Mouse (Mus musculus): ENCODE results near the gene Cemip2. TPM values are rescaled to one million over a fixed set of nuclear protein-coding genes. Genes with fewer than 3 reads are reported as not detected.
"Not testable (repeated sequence)": the region's sequence is repeated elsewhere in the genome, so short reads cannot be mapped to it uniquely, and the experiment has no call there.

The Cemip2 gene
- polyA plus RNA-seq, 1 experiment from 2014 or later, result 37.6 TPM

- H3K27ac ChIP-seq (ENCODE audit: low read length); H3K36me3 ChIP-seq (ENCODE audit: control insufficient read depth, insufficient read depth); H3K4me2 ChIP-seq (ENCODE audit: low read length); H3K9ac ChIP-seq (replicated peaks; ENCODE audit: low read depth, low read length); H3K4me3 ChIP-seq (replicated peaks; ENCODE audit: low read length); H3K9me3 ChIP-seq (ENCODE audit: control insufficient read depth, low read length); H3K4me1 ChIP-seq (replicated peaks; ENCODE audit: control insufficient read depth, insufficient read depth, low read length); ATAC-seq; H3K27me3 ChIP-seq (replicated peaks; ENCODE audit: control insufficient read depth, insufficient read depth, low read length): not testable (repeated sequence)
- 97% methylated on average over 4 of the region's 4 CpGs for WGBS
These were observed 88.6 kb downstream of the Cemip2 start for GRCm38 (mm10) chr19:21866756-21867155.

- Histone ChIP-seq H3K27me3 (replicated peaks; ENCODE audit: control insufficient read depth, insufficient read depth, low read length) (no peaks in the 10 kb centered on the region), H3K4me3 (replicated peaks; ENCODE audit: low read length) (no peak overlapping the region), H3K4me2 (ENCODE audit: low read length) (no peak overlapping the region), H3K36me3 (ENCODE audit: control insufficient read depth, insufficient read depth) (no peaks in the 10 kb centered on the region), H3K9me3 (ENCODE audit: control insufficient read depth, low read length) (no peaks in the 10 kb centered on the region), H3K27ac (ENCODE audit: low read length) (no peak overlapping the region), H3K9ac (replicated peaks; ENCODE audit: low read depth, low read length) (no peak overlapping the region), H3K4me1 (replicated peaks; ENCODE audit: control insufficient read depth, insufficient read depth, low read length) (no peaks in the 10 kb centered on the region)
- no peak for ATAC-seq
- 90% methylated on average over 2 of the region's 2 CpGs for WGBS
These were observed 90.3 kb downstream of the Cemip2 start for GRCm38 (mm10) chr19:21868471-21868870.

- Histone ChIP-seq H3K36me3 (ENCODE audit: control insufficient read depth, insufficient read depth) (no peaks in the 10 kb centered on the region), H3K4me1 (replicated peaks; ENCODE audit: control insufficient read depth, insufficient read depth, low read length) (peaks cover 3% of the 10 kb centered on the region; the same call in 1 of the 2 replicates), H3K4me2 (ENCODE audit: low read length) (no peak overlapping the region), H3K27ac (ENCODE audit: low read length) (no peak overlapping the region; the same call in 1 of the 2 replicates), H3K9ac (replicated peaks; ENCODE audit: low read depth, low read length) (no peak overlapping the region), H3K4me3 (replicated peaks; ENCODE audit: low read length) (no peak overlapping the region), H3K27me3 (replicated peaks; ENCODE audit: control insufficient read depth, insufficient read depth, low read length) (no peaks in the 10 kb centered on the region), H3K9me3 (ENCODE audit: control insufficient read depth, low read length) (no peaks in the 10 kb centered on the region)
- no peak for ATAC-seq
- WGBS, result 12% methylated on average over 8 of the region's 8 CpGs
These were observed 104.2 kb downstream of the Cemip2 start for GRCm38 (mm10) chr19:21882110-21882940.

- Histone ChIP-seq H3K27ac (ENCODE audit: low read length) (no peak overlapping the region), H3K9ac (replicated peaks; ENCODE audit: low read depth, low read length) (no peak overlapping the region), H3K9me3 (ENCODE audit: control insufficient read depth, low read length) (no peaks in the 10 kb centered on the region), H3K27me3 (replicated peaks; ENCODE audit: control insufficient read depth, insufficient read depth, low read length) (no peaks in the 10 kb centered on the region), H3K36me3 (ENCODE audit: control insufficient read depth, insufficient read depth) (no peaks in the 10 kb centered on the region), H3K4me1 (replicated peaks; ENCODE audit: control insufficient read depth, insufficient read depth, low read length) (peaks cover 3% of the 10 kb centered on the region; the same call in 1 of the 2 replicates), H3K4me3 (replicated peaks; ENCODE audit: low read length) (no peak overlapping the region), H3K4me2 (ENCODE audit: low read length) (no peak overlapping the region)
- no peak for ATAC-seq
- 87% methylated on average over 3 of the region's 3 CpGs for WGBS
These were observed 104.9 kb downstream of the Cemip2 start for GRCm38 (mm10) chr19:21883053-21883452.

- no peak overlapping the region for H3K27ac ChIP-seq (ENCODE audit: low read length)
- no peaks in the 10 kb centered on the region for H3K36me3 ChIP-seq (ENCODE audit: control insufficient read depth, insufficient read depth)
- peaks cover 3% of the 10 kb centered on the region; the same call in 1 of the 2 replicates for H3K4me1 ChIP-seq (replicated peaks; ENCODE audit: control insufficient read depth, insufficient read depth, low read length)
- ATAC-seq, result peak; percentile 83
- no peak overlapping the region for H3K4me2 ChIP-seq (ENCODE audit: low read length)
- WGBS, result 49% methylated on average over 2 of the region's 2 CpGs
- no peak overlapping the region for H3K4me3 ChIP-seq (replicated peaks; ENCODE audit: low read length)
- no peak overlapping the region for H3K9ac ChIP-seq (replicated peaks; ENCODE audit: low read depth, low read length)
- H3K9me3 ChIP-seq (ENCODE audit: control insufficient read depth, low read length), result no peaks in the 10 kb centered on the region
- H3K27me3 ChIP-seq (replicated peaks; ENCODE audit: control insufficient read depth, insufficient read depth, low read length), result no peaks in the 10 kb centered on the region
These were observed 105.8 kb downstream of the Cemip2 start for GRCm38 (mm10) chr19:21883922-21884321.

GRCm38 (mm10) chr19:21884385-21884784 lies 106.2 kb downstream of the Cemip2 start:
- no peak overlapping the region for H3K9ac ChIP-seq (replicated peaks; ENCODE audit: low read depth, low read length)
- 27% methylated on average over 4 of the region's 4 CpGs for WGBS
- no peaks in the 10 kb centered on the region for H3K27me3 ChIP-seq (replicated peaks; ENCODE audit: control insufficient read depth, insufficient read depth, low read length)
- H3K4me1 ChIP-seq (replicated peaks; ENCODE audit: control insufficient read depth, insufficient read depth, low read length), result peaks cover 3% of the 10 kb centered on the region; the same call in 1 of the 2 replicates
- H3K27ac ChIP-seq (ENCODE audit: low read length), result no peak overlapping the region
- no peak overlapping the region for H3K4me3 ChIP-seq (replicated peaks; ENCODE audit: low read length)
- peak; percentile 91 for ATAC-seq
- no peak overlapping the region for H3K4me2 ChIP-seq (ENCODE audit: low read length)
- no peaks in the 10 kb centered on the region for H3K9me3 ChIP-seq (ENCODE audit: control insufficient read depth, low read length)
- no peaks in the 10 kb centered on the region for H3K36me3 ChIP-seq (ENCODE audit: control insufficient read depth, insufficient read depth)

GRCm38 (mm10) chr19:21886166-21886657 lies 108.1 kb downstream of the Cemip2 start:
- Histone ChIP-seq H3K4me3 (replicated peaks; ENCODE audit: low read length) (no peak overlapping the region), H3K4me2 (ENCODE audit: low read length) (no peak overlapping the region), H3K4me1 (replicated peaks; ENCODE audit: control insufficient read depth, insufficient read depth, low read length) (peaks cover 3% of the 10 kb centered on the region; the same call in 1 of the 2 replicates), H3K36me3 (ENCODE audit: control insufficient read depth, insufficient read depth) (no peaks in the 10 kb centered on the region), H3K9ac (replicated peaks; ENCODE audit: low read depth, low read length) (no peak overlapping the region), H3K9me3 (ENCODE audit: control insufficient read depth, low read length) (no peaks in the 10 kb centered on the region), H3K27me3 (replicated peaks; ENCODE audit: control insufficient read depth, insufficient read depth, low read length) (no peaks in the 10 kb centered on the region), H3K27ac (ENCODE audit: low read length) (no peak overlapping the region)
- no peak for ATAC-seq
- 80% methylated on average over 4 of the region's 4 CpGs for WGBS

- Histone ChIP-seq H3K27ac (ENCODE audit: low read length) (no peak overlapping the region), H3K9ac (replicated peaks; ENCODE audit: low read depth, low read length) (no peak overlapping the region), H3K36me3 (ENCODE audit: control insufficient read depth, insufficient read depth) (no peaks in the 10 kb centered on the region), H3K4me2 (ENCODE audit: low read length) (no peak overlapping the region), H3K4me1 (replicated peaks; ENCODE audit: control insufficient read depth, insufficient read depth, low read length) (no peaks in the 10 kb centered on the region), H3K9me3 (ENCODE audit: control insufficient read depth, low read length) (no peaks in the 10 kb centered on the region), H3K4me3 (replicated peaks; ENCODE audit: low read length) (no peak overlapping the region), H3K27me3 (replicated peaks; ENCODE audit: control insufficient read depth, insufficient read depth, low read length) (no peaks in the 10 kb centered on the region)
- WGBS, result 86% methylated on average over 2 of the region's 2 CpGs
- no peak for ATAC-seq
These were observed 112.6 kb downstream of the Cemip2 start for GRCm38 (mm10) chr19:21890699-21891098.

GRCm38 (mm10) chr19:21894792-21895191 lies 116.7 kb downstream of the Cemip2 start:
- Histone ChIP-seq H3K9me3 (ENCODE audit: control insufficient read depth, low read length) (no peaks in the 10 kb centered on the region), H3K4me1 (replicated peaks; ENCODE audit: control insufficient read depth, insufficient read depth, low read length) (no peaks in the 10 kb centered on the region), H3K4me3 (replicated peaks; ENCODE audit: low read length) (no peak overlapping the region), H3K4me2 (ENCODE audit: low read length) (no peak overlapping the region), H3K36me3 (ENCODE audit: control insufficient read depth, insufficient read depth) (no peaks in the 10 kb centered on the region), H3K27me3 (replicated peaks; ENCODE audit: control insufficient read depth, insufficient read depth, low read length) (no peaks in the 10 kb centered on the region), H3K27ac (ENCODE audit: low read length) (no peak overlapping the region), H3K9ac (replicated peaks; ENCODE audit: low read depth, low read length) (no peak overlapping the region)
- WGBS, result 91% methylated on average over 3 of the region's 3 CpGs
- ATAC-seq, result no peak

All from forebrain, embryonic 16.5 days (tissue).